Mouse (Mus musculus) cortical plate, adult 2 months (tissue): ENCODE results near the gene Ip6k3. TPM values are rescaled to one million over a fixed set of nuclear protein-coding genes. Genes with fewer than 3 reads are reported as not detected.

ENCODE experiments used
- H3K27ac ChIP-seq: fragments of 200-500 bp; 2 replicates; pipeline ENCODE4 v1.5.1; 2012; ENCODE audit warnings: low read length, control low read depth, inconsistent platforms; ENCODE audit not compliant: insufficient read depth
- H3K4me1 ChIP-seq: fragments of 200-500 bp; 2 replicates; pipeline ENCODE4 v1.6.1; 2011; ENCODE audit warnings: low read length; ENCODE audit not compliant: control insufficient read depth, insufficient read depth
- H3K4me3 ChIP-seq: fragments of 200-500 bp; 2 replicates; pipeline ENCODE4 v1.5.1; 2011; ENCODE audit warnings: mild to moderate bottlenecking, low read length, control low read depth; ENCODE audit not compliant: insufficient read depth
- CTCF ChIP-seq: fragments of 200-500 bp; IDR thresholded peaks from 2 replicates; pipeline ENCODE4 v1.5.1; 2011; ENCODE audit warnings: mild to moderate bottlenecking, control low read depth, low read length; ENCODE audit not compliant: insufficient read depth; ENCODE audit errors: extremely low read depth
- POLR2A ChIP-seq: fragments of 200-500 bp; IDR thresholded peaks from 2 replicates; pipeline ENCODE4 v1.6.1; 2011; ENCODE audit warnings: mild to moderate bottlenecking, low read length, control low read depth; ENCODE audit not compliant: insufficient read depth; ENCODE audit errors: extremely low read depth
- polyA plus RNA-seq: library from polyadenylated mRNA; depleted of rRNA; stranded (reverse); fragments of >200 nt; gene quantifications from 2 replicates; pipeline ENCODE4 v1.2.3, GENCODE M21; 2012

Gene Ip6k3
- polyA plus RNA-seq, 1 experiment, result 1.1 TPM

DNA sequence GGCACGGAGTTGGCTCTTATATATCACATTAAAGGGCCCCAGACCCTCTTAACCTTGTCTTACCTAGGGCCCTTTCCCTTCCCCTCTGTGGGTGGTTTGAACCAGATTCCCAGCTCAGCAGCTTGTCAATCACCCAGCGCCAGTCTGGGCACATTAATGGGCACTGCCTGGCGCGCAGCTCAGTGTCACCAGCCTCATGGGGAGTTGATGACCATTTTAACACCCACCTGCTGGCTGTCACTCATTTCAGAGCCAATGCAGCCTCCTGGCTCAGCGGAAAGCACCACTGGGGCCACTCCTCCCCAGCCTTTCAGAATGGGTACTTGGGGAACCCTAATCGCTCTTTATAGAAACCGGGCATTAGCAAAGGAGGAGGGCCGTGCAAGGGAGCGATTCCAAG is 29.2 kb downstream of the Ip6k3 start:
- TF ChIP-seq CTCF (no peak), POLR2A (no peak)
- no peak overlapping the region for H3K27ac ChIP-seq
- H3K4me1 ChIP-seq, result no peaks in the 10 kb centered on the region
- no peak overlapping the region for H3K4me3 ChIP-seq

DNA sequence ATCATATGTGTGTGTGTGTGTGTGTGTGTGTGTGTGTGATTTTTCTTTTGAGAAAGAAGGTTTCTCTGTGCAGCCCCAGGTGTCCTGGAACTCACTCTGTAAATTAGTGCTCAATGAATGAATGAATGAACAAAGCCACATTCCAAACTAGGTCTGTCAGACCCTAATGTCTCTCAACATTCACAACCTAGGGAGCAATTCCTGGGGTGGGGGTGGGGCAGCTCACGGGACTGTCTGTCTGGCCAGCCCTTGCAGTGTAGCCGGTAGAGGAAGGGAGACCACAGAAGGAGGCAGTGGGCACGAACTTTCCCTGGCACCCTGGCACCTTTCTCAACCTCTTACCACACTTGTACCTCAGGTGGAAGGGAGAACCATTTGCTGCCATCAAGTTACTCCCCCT is 32.9 kb downstream of the Ip6k3 start:
- no peak overlapping the region for H3K4me3 ChIP-seq
- H3K4me1 ChIP-seq, result peaks cover 11% of the 10 kb centered on the region
- H3K27ac ChIP-seq, result no peak overlapping the region
- TF ChIP-seq CTCF (no peak), POLR2A (no peak)

DNA sequence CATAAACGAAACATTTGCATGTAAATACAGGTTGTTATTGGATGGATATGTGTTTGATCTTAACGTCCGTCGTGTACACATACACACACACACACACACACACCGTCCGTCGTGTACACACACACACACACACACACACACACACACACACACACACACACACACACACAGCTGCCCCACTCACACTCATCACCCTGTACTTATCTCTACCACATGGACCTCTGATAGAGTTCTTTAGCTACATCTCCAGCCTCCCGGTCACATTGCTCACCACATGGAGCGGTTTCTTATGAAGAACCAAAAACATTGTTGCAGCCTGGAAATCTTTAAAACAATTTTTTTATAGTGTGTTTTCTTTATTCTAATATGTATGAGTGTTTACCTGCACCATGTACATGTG is 33.4 kb downstream of the Ip6k3 start:
- TF ChIP-seq POLR2A, result no peak
- no peak for TF ChIP-seq CTCF
- Histone ChIP-seq H3K27ac (peak overlapping the region; percentile 4), H3K4me1 (peaks cover 13% of the 10 kb centered on the region), H3K4me3 (peak overlapping the region; percentile 67)

DNA sequence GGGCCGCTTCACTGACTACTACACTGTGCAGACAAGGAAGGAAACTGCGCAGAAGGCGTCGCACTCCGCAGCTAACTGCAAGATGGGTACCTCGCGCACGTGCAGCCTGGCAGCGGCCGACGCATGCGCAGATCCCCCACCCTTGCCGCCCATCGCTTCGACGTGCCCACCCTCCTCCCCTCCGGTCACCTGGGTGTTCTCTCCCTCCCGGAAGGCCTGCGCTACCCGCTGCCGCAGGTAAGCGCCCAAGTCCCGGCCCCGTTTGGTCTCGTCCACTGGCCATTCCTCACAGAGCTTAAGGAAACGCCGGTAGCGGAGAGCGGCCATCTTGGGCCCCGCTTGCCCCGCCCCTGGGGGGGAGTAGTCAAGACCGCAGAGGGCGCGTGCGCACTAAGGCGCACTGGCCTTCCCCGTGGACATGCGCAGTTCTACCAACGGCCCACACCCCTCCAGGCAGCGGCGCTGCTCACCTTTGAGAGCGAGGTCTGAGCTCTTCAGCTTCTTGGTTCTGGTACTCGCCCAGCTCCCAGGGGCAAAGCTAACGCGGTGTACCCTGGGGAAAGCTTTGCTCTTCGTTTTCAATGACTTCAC is 33.9 kb downstream of the Ip6k3 start, which contains the start of gene Uqcc2:
Gene Uqcc2, minus strand, starts transcription at position 366 of the 591 bp plus-strand sequence.
- TF ChIP-seq CTCF, result peak; percentile 56
- TF ChIP-seq POLR2A, result peak; percentile 88
- Histone ChIP-seq H3K27ac (peak within 1 kb of the TSS; percentile 83), H3K4me3 (peak within 1 kb of the TSS; percentile 67), H3K4me1 (peaks cover 13% of the 10 kb centered on the region)

DNA sequence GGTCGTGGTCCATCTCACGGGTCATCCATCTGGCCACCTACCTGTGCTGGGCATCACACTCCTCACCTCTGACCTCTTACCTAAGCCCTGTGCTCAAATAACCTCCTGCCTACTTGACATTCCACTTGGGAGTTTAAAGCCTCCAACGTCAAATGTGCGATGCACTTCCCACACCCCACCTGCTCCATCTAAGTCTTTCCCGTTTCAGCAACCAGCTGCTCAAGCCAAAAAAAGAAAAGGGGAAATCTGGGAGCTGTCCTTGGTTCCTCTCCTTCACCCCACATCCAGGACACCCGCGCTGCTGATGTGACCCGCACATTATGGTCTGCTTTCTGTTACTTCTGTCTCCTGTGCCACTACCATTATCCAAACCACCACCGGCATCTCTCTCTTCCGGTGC is 35.4 kb downstream of the Ip6k3 start:
- Histone ChIP-seq H3K27ac (peak overlapping the region; percentile 70; the same call in 1 of the 2 replicates), H3K4me3 (no peak overlapping the region), H3K4me1 (peaks cover 13% of the 10 kb centered on the region)
- no peak for TF ChIP-seq POLR2A
- TF ChIP-seq CTCF, result no peak

DNA sequence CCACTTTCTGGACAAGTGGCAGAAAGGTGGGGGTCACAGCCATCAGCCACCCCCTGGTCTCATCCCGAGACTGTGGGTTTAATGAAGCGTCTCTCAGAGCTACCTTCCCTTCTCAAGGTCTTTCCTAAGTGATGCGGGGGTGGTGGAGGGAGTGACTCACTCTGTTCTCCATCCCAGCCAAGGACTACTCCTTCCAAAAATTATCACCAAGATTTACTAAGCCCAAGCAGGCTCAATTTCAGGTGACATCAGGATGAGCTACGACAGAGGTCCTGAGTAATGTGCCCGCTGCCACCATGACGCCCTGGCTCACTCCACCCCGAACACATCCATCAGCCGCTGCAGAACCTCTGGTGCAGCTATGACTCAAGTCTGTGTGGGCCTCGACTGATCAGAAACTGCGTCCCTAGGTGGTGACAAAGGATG is 36.3 kb downstream of the Ip6k3 start:
- H3K27ac ChIP-seq, result peak overlapping the region; percentile 70; the same call in 1 of the 2 replicates
- no peak overlapping the region for H3K4me3 ChIP-seq
- no peak for TF ChIP-seq CTCF
- H3K4me1 ChIP-seq, result peaks cover 15% of the 10 kb centered on the region

DNA sequence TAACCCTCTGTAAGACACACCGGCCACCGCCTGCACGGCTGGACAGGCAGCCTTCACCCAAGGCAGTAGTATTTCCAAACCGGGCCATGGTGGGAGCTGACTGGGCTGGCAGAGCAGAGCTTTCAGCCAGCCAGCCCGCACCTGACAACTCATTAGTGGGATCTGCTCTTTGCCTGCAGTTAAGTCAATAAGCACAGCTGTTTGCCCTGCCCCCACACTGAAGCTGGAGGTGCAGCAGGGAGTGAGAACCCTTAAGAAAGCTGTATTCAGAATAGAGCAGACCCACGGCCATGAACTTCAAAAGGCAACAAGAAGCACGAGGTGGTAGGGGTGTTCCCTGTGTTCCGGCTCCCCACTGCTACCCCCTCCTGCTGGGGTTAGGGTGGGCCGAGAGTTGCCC is 37.3 kb downstream of the Ip6k3 start:
- TF ChIP-seq POLR2A, result no peak
- no peak for TF ChIP-seq CTCF
- Histone ChIP-seq H3K27ac (no peak overlapping the region; the same call in 1 of the 2 replicates), H3K4me3 (no peak overlapping the region), H3K4me1 (peaks cover 17% of the 10 kb centered on the region)

DNA sequence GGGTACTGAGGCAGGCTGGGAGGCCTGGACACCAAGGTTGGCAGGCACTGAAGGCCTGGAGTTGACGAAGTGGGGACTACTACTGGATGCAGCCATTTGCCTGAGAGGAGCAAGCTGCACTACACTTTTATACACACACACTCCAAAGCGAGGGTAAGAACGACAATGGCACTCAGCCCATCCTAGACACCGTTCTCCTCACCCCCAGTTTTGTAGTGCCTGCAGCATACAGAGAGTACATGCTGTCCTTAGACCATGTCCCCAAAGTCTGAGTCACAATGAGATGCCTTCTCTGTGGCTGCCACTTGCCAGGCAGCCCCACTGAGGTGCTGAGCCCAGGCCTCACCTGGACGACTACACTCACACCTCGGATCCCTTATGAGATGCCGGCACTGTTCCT is 37.8 kb downstream of the Ip6k3 start:
- no peak overlapping the region for H3K27ac ChIP-seq
- no peak overlapping the region for H3K4me3 ChIP-seq
- TF ChIP-seq CTCF (no peak), POLR2A (no peak)
- H3K4me1 ChIP-seq, result peaks cover 17% of the 10 kb centered on the region

DNA sequence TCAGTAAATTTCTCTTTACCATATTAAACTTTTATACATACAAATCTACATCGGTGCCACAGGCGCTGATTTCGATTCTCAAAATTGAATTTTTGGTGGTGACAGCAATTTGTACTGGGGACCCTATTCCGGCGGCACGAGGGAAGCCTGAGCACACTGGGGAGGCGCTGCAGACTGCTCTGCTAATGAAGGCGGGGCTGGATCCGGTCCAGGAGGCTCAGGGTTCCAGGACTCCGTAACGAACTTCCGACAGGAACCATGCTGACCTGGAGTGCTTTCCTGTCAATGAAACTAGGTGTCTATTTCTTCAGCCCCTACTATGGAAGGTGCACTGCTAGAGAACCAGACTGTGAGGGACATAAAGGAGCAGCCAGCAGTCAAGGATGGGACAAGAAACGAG is 38.3 kb downstream of the Ip6k3 start:
- no peak overlapping the region for H3K27ac ChIP-seq
- peaks cover 17% of the 10 kb centered on the region for H3K4me1 ChIP-seq
- TF ChIP-seq CTCF, result no peak
- no peak for TF ChIP-seq POLR2A
- no peak overlapping the region for H3K4me3 ChIP-seq

DNA sequence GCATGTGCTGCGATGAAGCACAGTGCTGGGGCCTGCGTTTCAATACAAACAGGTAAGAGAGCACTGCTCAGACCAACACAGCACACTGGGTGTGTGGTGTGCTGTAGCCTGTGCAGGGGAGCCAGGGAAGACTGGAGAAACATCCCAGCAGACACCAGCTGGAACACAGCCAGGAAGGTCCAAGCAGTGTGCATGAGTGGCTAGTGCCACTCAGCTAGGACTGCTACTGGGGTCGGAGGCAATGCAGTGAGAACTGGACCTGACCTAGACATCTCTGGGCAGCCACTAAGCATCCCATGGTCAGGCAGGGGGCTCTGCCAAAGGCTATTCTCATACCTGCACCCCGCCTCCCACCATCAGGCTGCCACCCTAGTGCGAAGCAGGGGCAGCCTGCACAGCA is 39.4 kb downstream of the Ip6k3 start:
- peaks cover 17% of the 10 kb centered on the region for H3K4me1 ChIP-seq
- TF ChIP-seq CTCF (no peak), POLR2A (no peak)
- no peak overlapping the region for H3K4me3 ChIP-seq
- H3K27ac ChIP-seq, result no peak overlapping the region
